Mouse (Mus musculus) right cerebral cortex, adult 18-20 months (tissue): ENCODE results near the gene Gid4.
A peak's percentile ranks its signal among the peaks of the same experiment; 100 is the strongest.

Experiments
- DNase-seq: peaks from one replicate; pipeline ENCODE4 v3.0.0; 2022; ENCODE audit warnings: mixed read lengths

Gid4 gene

DNA sequence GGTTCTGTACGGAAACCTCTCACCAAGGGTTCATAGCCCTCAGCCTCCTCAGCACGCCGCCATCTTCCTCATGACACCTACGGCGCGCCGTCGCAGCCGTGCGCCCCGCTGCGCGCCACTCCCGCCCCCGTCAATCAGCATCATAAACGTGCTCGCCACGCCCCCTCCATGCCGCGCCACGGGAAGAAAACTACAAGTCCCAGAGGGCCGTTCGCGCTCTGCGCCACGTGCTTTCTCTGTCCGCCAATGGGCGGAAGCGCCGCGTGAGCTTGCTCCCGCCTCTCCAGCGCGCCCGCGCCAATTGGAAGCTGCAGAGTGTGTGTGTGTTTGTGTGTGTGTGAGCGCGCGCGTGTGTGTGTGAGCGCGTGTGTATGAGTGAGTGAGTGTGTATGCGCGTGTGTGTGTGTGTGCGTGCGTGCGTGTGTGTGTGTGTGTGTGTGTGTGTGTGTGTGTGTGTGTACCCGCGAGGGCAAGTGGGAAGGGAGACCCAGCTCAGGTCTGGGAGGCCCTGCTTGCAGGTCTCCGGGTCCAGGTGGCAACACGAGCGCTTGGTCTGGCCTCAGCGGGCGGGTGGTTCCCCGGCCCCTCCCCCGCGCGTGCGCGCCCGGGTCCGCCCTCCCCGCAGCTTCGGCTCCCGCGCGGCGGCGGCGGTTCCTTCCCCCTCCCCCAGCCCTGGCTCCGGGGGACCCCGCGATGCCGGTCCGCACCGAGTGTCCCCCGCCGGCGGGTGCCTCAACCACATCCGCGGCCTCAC, at the start of gene Gid4:
Gene Gid4, plus strand, starts transcription at position 183 of the 754 bp plus-strand sequence.
- peak; percentile 99 for DNase-seq

DNA sequence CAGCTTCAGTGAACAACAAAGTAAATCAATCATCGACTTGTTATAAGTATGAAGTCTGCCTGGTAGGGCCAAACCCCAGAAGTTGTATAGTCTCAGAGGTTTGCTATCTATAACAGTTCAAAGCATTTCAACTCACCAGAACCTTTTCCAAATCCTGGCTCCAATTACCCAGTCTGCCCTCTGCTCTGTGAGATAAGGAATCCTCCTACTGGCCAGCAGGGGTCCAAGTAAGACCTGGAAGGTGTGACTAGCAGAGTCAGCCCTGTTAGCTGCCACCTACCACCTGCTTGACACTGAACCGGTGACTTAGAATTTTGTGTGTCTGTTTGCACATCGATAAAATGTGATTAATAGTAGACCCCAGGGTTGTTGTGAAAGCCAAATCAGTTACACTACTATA, 49.7 kb upstream of the Gid4 start:
- DNase-seq = no peak

DNA sequence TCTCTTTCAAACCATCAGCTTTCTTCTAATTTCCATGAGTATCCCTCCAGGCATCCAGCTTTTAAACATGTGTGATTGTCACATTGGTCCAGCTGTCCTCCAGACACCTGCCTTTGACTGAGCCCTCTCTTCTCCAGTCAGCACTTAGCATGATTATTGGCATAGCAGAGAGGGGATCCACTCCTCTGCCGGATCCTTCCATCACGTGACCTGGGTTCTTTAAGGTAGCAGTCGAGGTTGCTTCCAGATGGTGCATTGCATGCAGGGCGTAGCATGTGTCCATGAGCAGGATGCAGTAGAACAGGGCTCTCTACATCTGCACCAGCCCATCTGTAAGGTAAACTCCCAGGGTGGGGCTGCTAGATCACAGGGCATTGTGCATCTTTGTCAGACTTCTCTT, 48.0 kb upstream of the Gid4 start:
- no peak for DNase-seq

DNA sequence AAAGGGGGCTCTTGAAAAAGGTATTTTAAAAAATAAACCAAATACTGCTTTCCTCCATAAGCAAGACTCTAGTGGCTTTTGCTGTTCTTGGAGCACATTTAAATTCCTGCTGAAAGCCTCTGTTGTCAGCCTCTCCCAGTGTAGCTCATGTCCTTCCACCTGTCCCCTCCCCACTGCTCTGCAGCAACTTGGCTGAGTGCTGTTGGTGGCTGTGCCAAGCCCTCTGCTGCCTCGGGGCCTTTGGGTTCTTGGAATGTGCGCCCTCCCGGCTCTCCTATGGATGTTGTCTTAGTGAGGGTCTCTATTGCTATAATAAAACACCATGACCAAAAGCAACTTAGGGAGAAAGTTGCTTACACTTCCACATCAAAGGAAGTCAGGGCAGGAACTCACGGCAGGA, 47.5 kb upstream of the Gid4 start:
- no peak for DNase-seq

DNA sequence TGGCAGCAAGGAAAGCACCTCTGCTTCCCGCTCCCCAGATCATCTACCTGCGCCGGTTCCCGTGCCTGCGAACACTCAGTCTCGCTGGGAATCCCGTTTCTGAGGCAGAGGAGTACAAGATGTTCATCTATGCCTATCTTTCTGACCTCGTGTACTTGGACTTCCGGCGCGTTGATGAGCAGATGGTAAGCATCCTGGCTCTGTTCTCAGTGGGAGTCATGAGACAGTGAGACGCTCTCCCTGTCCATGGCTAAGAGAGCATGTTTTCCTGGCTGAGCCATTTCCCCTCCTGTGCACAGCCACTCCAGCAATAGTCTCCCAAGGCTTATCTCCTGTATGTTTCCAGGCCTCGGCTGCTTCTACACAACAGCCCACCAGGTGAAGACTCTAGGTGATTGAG, 46.5 kb upstream of the Gid4 start:
- DNase-seq = no peak

DNA sequence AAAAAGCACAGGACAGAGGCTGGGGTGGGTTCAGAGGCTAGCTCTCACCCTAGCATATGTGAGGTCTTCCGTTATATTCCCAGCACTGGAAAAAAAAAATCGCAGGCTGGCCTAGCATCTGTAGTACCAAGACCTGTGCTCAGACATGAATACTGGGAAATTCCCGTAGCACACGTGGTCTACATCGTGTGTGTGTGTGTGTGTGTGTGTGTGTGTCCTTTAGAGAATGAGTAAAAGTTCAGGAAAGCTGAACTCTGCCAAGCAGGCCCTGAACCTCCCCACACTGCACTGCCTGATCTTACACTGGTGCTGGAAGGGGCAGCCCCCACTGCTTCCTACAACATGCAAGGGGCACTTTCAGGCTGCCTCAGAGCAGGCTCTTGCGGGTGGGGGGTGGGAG, 42.5 kb upstream of the Gid4 start:
- no peak for DNase-seq

DNA sequence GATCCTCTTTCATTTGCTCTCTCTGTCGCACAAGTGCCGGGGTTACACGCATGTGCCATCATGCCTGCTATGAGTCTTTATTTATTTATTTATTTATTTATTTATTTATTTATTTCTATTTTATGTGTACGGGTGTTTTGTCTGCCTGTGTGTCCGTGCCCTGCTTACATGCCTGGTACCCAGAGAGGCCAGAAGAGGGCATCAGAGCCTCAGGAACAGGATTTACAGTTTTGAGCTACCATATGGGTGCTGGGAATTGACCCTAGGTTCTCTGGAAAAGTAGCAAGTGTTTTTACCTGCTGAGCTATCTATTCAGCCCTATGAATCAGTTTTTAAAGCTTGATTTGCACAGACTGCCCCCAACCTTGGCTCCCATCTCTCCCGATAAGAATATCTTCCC, 33.4 kb upstream of the Gid4 start:
- no peak for DNase-seq

DNA sequence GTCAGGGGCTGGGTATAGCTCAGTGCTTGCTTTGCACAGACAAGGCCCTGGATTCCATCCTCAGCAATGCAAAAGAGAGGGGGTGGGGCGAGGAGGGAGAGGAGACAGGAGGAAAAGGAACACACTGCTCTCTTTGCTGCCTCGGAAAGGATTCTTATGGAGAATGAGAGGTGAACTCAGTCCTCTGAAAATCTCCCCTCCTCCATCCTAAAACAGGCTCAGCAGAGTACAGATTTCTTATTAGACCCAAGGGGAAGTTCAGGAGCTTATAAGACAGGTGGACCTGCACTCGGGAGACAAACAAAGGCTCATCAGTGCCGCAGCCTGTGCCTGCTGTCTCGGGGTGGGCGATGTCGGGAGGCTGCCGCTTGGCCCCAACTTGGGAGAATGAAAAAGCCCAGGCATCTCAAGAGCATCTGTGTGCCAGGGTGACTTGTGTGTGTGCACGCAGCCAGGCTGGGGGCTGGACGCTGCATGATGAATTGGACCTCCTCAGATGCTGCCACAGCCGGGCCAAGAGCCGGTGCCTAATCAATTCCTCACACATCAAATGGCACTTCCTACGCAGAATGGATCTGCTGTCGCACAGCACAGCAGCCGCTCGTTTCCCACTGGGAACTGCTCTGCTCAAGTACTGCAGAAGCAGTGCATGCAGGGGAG, 32.1 kb upstream of the Gid4 start:
- peak; percentile 85 for DNase-seq

DNA sequence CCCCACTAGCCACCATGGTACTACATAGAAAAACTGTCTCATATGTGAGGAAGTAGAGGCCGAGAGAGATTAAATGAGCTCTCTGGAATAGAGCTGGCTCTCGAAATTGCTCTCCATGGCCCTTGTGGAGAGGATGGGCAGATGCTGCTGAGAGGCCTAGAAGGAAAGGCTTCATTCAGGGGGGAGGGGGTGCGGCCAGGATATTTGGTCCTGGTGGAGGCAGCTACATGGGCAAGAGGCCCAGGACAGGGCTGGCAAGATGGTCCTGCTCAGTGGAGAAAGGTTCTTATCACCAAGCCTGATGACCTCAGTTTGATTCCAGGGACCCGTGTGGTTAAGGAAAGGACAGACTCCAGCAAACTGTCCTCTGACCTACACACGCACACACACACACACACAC, 31.0 kb upstream of the Gid4 start:
- no peak for DNase-seq

DNA sequence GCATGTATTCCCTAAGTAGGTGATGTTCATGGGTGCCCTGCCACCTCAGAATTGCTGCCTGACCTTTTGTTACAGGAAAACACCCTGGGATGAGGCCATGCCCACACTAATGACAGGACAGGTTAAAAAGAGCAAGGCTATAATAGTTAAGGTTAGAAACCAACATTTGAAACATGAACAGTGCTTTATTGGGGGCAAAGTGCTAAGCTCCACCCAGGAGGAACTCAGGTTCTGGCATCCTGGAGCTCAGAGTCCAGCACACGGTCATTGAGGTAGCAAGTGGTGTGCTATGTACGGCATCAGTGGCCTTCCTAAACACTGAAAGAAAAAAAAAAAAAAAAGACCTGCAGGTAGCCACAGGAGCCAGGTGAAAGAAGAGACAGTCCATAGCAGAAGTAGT, 29.0 kb upstream of the Gid4 start:
- no peak for DNase-seq

DNA sequence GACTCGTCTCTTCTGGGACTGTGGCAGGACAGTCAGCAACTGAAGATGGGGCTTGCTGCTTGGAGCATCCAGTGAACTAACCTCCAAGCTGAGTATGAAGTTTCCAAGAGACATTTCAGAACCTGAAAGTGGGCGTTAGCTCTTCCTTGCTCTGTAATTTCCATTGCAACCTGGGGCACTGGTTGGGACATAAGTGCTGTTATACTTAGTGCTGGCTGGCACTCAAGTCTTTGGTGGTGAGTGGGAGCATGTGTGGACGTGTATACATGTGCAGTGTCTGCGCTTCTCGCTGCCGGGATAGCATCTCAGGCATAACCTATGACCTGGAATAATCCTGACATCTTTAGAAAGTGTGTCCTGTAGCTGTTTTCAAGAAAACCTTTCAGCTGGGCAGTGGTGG, 25.6 kb upstream of the Gid4 start:
- DNase-seq = peak; percentile 30

DNA sequence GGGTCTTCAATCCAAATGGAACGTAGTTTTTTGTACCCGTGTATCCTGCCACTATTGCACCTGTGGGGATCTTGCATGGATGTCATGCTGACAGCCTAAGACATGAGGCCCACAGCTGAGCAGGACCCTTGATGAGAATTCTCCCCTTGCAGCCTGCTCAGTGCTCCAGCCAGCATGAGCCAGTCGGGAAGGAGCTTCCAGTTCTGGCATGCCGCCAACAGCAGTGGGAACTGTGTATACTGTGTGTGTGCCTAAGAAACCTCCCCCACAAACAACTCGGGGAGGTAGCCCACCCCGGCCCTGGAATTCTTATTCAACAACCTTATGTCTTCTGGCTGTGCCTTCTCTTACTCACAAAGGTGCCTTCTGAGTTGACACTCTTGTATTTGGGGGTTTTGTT, 20.4 kb upstream of the Gid4 start:
- DNase-seq = no peak

DNA sequence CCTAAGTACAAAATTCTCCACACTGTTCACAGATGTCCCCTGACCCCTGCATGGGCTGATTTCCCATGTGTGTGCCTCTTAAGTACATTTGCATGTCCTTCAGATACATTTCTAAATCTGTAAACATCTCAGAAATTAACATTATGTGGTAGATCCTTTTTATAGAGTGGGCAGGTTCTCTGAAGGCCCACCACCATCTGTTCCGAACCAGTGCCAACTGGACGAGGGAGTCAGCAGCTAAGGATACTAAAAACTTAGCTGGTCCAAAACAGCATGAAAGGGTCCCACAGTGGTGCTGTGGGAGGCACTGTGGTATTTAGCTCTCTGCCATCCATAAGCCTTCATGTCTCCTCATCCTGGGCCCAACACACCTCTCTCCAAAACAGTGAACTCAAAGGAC, 19.8 kb upstream of the Gid4 start:
- peak; percentile 70 for DNase-seq

DNA sequence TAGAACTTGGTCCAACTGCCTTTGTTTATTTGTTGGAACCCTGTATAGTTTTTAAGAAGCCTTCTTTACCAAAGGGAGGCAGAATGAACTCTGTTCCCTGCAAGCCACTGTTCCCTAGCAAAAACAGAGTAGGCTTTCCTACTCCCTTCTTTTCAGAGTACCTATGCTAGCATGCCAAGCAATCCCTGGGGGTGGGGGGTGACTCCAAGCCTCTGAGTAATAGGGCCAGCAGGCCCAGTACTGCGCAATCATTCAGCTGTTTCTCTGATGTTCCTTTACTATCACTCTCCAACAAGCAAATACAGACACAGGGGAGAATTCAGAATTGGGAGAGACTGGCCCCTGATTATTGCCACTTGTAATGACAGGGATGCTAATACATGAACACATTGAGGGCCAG, 10.3 kb upstream of the Gid4 start:
- no peak for DNase-seq

DNA sequence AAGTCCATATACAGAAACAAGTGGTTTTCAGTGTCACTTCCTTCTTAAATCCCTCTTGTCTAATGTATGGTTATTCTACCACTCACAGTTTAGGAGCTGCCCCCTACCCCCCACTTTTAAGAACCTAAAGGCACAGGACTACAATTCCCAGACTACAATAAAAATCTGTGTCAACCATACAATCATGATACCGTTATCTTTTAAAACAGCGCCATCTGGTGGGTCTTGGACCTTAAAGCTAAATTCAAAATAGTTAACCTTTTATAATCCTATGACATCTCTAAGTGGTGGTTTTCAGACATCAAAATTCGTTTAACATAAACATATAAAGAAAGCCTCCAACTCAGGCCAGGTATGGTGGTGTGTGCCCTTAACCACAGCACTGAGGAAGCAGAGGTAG, 4.8 kb upstream of the Gid4 start:
- DNase-seq = peak; percentile 65

DNA sequence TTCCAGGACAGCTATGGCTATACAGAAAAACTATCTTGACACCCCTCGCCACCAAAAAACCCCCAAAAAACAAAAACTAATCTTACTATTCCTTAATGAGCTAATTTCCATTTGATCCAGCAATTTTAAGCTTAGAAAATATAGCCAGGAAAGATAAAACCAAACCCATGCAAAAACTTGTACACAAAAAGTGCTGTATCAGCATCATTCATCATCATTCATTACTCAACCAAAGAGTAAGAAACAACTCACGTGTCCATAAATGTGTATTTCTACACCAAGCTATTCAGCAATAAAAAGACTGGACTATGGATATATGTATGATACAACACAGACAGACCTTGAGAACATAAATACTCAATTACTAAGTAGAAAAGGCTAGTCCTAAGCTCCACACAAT, 4.0 kb upstream of the Gid4 start:
- DNase-seq = no peak

DNA sequence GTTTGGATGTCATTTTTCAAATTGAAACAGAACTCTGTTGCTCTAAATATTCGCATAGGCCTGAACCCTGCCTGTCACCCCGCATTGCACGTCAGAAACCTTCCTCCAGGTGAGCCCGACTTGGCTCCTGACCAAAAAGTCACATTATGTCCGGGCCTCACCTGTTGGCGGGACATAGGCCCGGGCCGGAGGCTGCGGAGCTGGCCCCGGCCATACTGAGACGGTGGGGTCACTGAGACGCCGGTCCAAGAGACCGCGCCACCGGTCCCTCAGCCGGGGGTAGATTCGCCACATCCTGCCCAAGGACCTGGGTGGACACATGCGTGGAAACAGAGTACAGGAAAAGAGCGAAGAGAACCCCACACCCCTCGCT, 369 bp upstream of the Gid4 start:
- no peak for DNase-seq

DNA sequence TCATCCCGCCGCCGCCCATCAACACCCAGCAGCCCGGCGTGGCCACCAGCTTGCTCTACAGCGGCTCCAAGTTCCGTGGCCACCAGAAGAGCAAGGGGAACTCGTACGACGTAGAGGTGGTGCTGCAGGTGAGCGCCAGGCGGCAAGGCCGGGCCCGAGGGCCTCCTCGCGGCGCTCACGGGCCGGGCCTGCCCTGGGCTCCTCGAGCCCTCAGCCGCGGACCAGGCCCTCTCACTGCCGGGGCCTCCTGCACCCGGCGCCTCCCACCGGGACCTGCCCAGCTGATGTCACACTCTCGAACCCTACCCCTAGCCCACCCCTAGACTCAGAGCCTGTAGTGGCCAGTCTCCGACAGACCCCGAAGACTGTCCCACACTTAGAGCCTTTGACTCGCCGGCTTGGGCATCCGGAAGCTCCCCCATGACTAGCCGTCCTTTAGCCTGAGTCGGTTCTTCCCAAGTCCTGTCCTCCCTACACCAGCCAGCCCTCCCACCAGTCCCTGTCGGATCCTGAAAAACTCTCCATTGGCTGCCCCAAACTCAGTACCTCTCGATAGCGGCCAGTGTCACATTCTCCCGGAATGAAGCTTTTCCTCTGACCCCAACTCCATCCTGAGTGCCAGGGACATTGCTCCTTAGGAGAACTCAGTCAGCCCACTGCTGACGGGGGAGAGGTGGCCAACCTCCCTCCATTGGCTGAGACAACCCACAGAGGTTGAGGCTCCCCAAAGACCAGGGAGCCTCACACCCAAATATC, 950 bp downstream of the Gid4 start, which contains the start of gene Atpaf2:
Gene Atpaf2, minus strand, starts transcription at position 741 of the 756 bp plus-strand sequence.
- DNase-seq = no peak

DNA sequence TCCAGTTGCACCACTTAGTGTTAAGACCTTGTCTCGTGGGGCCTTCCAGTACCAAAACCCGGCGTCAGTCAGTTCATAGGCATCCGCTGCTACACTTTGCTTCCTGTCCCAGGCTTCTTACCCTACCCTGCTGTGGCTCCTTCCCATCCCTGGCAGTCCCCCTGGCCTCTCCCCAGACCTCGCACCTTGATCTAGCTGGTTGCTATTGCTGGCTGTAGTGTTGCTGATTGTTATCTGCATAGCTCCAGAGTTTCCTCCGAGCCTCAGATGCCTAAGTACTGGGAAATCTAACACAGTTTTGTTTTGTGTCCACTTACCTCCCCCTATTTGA, 1.5 kb downstream of the Gid4 start:
- no peak for DNase-seq

DNA sequence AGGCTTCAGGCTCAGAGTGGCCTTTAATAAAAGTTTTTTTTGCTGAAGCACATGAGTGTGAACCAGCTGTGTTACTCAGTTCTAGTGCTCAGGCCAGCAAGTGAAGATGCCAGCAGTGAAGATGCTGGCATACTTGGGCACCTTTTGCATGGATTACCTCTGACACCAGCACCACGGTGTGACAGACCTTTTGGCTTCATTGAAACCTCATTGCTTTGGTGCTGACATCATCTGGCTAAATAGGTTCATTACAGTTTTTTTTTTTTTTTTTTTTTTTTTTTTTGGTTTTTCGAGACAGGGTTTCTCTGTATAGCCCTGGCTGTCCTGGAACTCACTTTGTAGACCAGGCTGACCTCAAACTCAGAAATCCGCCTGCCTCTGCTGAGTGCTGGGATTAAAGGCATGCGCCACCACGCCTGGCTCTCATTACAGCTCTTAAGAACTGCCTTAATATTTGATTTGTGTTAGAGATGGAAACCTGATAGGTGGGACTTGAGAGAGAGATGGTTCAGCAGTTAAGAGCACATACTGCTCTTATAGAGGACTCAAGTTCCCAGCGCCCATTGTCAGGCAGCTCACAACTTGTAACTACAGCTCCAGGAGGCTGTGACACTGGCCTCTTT, 5.2 kb downstream of the Gid4 start:
- no peak for DNase-seq

DNA sequence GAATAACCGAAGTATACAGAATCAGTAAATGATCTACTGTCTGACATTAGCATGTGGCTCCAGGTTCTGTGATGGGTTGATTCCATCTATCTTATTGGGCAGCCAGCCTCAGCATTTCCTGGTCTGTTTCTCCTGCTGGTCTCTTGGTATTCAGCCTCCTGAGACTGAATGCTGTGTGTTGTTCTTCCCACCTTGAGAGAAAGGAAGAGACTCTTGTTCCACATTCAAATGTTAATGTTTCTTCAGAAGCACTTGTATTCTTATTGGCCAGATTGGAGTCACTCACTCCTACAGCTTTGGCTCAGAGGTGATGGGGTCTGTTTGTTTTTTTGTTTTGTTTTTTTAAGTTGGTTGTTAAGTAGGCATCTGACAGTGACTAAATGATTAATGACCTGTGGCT, 6.1 kb downstream of the Gid4 start:
- no peak for DNase-seq

DNA sequence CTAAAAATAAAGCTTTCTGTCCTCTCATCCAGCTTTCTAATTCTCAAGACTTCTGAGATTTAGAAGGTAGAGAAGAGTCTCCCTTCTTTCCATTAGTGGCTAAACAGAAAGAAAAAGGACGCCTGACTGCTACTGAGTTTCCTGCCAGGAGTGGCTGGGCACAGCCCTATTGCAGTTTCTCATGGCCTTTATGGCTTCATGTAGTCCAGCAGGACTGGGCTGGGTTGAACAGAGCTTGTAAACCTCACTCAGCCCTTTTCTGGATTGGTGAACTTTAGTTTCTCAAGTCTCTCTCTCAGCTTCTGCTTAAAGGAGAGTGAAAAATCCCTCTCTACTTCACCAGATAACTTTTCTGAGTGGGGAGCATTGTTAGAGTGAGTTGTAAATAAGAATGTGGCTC, 9.5 kb downstream of the Gid4 start:
- no peak for DNase-seq

DNA sequence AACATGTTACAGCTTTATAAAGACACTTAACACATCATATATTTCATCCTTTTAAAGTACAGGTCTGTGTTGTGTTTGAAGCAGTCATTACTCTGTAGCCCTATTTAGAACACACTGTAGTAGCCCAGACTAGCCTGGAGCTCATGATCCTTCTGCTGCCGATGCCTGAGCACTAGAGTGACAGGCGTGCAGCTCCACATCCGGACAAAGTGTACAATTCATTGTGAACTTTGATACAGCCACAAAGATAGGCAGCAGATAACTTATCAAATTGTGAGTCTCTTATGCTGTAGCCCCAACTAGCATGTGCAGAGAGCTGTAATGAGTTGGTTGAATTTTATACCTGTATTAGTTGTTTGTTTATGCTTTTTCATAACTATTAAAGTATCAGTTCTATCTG, 10.7 kb downstream of the Gid4 start:
- no peak for DNase-seq

DNA sequence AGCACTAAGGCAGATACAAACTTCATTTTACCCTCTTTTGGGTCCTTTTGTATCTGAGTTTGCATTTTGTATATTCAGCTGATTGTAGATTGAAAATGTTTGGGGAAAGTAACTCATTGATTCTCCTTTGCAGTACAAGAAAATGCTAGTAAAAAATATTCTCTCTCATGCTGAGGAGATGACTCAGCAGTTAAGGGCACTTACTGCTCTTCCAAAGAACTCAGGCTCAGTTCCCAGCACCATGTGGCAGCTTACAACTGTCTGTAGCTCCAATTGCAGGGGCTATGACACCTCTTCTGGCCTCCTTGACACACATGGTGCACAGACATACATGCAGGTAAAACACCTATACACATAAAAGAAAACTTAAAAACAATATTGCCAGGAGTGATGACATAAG, 16.6 kb downstream of the Gid4 start:
- no peak for DNase-seq
